Mouse (Mus musculus) adrenal gland, adult 8-10 months (tissue): Measurements from ENCODE around the gene Gm19668. TPM values are rescaled to one million over a fixed set of nuclear protein-coding genes. Genes with fewer than 3 reads are reported as not detected.
"Not testable (repeated sequence)": the region's sequence is repeated elsewhere in the genome, so short reads cannot be mapped to it uniquely, and the experiment has no call there.

Experiments used
- DNase-seq: peaks from one replicate; pipeline ENCODE4 v3.0.0; 2022
- total RNA-seq, 4 experiments: library from RNA; stranded (reverse); gene quantifications; 2 replicates each; pipeline ENCODE4 v1.2.4; 2022

Gene Gm19668
- total RNA-seq = not detected

DNA sequence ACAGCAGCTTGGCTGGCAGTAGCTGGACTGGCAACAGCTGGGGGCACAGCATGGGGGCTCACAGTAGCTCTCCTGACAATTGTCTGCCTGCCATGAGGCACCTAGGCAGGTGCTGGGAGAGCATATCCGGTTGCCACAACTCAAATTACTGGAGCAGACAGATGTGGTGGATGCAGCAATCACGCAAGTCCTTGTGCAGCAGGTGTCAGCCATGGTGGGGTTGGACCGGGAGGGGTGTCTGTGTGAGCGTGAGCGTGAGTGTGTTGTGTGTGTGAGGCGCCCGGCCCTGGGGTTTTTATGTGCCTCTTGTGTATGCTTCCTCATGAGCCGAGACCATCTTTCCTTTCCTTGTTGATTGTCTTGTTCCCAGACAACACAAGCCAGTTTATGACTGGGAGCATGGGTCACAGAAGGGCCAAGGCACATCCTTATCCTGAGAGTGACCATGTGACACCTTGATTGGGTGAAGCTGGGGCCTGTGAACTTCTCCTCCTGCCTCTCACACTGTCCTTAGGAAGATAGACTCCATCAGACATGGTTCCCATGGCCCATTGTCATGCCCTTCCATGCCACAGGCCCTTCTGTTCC is at the start of gene Gm19668:
Gene Gm19668 (minus strand): TSS at position 213 of the 588 bp plus-strand sequence.
- no peak for DNase-seq

GRCm38 (mm10) chr10:77847538-77847937 is 48.6 kb upstream of the Gm19668 start:
- no peak for DNase-seq

- no peak for DNase-seq
These were observed 48.0 kb upstream of the Gm19668 start for GRCm38 (mm10) chr10:77846961-77847360.

GRCm38 (mm10) chr10:77846503-77846902 is 47.6 kb upstream of the Gm19668 start, which contains the start of gene Gm36176:
Gene Gm36176, plus strand, starts transcription at chr10:77846803.
- DNase-seq = no peak

DNA sequence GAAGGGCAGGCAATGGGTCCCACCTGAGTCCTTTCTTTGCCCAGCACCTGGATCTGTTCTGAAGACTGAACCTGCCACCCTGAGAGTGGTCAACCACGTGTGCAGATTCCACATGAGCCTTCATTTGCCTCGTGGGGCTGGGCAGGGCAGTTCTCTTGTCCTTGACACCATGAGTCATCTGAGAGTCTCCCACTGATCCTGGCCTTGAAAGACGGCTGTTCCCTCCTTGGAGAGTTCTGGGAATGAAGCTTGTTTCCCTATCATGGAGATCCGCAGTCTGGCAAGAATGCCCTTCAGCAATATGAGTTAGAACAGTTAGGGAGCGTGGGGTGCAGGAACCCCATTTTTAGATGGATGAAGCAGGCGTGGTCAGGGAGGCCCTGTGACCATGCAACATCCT is 40.1 kb upstream of the Gm19668 start:
- peak; percentile 30 for DNase-seq

- DNase-seq = no peak
These were observed 36.7 kb upstream of the Gm19668 start, which contains the start of gene Krtap10-10 for GRCm38 (mm10) chr10:77835647-77836046. Gene Krtap10-10, plus strand, starts transcription at chr10:77835947.

- DNase-seq = no peak
These were observed 28.0 kb upstream of the Gm19668 start, which contains the start of gene Krtap10-4 for GRCm38 (mm10) chr10:77826951-77827350. Gene Krtap10-4, minus strand, starts transcription at chr10:77827095.

DNA sequence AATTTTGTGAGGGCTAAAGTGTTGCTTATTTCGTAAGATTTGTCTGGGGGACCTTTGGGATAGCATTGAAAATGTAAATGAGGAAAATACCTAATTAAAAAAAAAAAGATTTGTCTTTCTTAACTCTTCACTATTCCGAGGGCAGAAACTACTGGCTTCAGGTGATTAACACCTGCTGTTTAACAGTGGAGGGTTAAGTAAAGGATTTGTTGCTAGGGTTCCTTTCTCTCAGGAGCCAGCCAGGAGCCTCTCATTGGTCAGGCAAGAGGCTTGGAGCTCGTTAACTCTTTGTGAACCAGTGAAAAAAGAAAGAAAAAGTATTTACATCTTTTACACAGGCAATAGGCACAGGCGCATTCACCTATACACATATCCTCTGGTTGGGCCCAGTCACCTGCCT is 20.3 kb upstream of the Gm19668 start:
- DNase-seq = no peak

- DNase-seq = no peak
These were observed 19.6 kb upstream of the Gm19668 start for GRCm38 (mm10) chr10:77818523-77818922.

DNA sequence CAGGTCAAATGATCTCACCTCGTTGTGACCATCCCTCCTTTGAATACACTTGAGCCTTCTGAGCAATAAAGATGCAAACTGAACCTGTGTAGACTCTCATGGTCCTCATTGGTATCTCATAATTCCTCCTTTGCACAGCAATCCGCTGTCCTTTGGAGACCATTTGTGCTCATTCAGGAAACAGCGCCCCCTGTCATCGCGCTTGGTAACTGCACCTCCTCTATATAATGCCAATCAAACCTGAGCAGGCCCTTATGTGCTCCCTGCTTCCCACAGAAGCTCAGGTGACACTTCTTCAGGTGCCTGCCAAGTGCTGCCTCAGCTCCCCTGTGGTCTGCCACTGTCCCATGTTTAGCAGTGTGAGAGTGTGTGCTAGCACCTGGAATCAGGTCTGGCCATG is 16.6 kb upstream of the Gm19668 start:
- DNase-seq = no peak

DNA sequence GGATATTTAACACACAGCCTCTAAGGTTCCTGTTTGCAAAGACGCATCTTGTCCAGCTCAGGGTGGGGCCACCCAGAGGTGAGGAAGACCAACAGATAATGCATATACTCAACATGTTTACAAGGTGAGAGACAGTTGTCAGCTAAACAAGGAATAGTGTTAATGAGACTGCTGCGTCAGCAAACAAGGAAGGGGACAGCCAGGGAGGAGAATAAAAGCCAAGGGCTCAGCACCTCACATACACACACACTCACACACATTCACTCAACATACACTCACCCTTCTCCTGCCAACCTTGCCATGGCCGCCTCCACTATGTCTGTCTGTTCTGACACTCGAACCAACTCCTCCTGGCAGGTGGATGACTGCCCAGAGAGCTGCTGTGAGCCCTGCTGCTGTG is 15.4 kb upstream of the Gm19668 start, which contains the start of gene Gm2696:
Gene Gm2696 (plus strand): TSS at position 301 of the 400 bp plus-strand sequence.
- DNase-seq = no peak

GRCm38 (mm10) chr10:77811743-77812142 is 12.8 kb upstream of the Gm19668 start, which contains the start of gene Gm9507:
Gene Gm9507, minus strand, starts transcription at chr10:77811843.
- DNase-seq = no peak

DNA sequence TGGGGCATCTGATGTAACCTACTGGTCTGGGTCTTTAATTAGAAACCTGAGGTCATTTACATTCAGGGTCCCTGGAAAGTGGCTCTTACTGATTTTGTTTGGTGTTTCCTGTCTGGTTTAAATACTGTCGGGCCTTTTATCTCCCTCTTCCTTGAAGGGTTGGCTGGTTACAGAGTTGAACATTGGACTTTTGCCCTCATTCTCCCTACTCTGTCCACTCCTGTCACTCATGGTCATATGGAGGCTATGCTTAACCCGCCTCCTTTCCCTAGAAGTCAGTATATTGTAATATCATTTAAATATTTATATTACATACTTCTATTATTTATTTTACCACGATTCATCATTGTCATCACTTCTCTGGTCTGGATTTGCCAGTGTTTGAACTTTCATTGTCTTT is 5.2 kb upstream of the Gm19668 start:
- DNase-seq = no peak

GRCm38 (mm10) chr10:77798164-77798920 is 591 bp downstream of the Gm19668 start:
- DNase-seq = not testable (repeated sequence)

GRCm38 (mm10) chr10:77797677-77798076 is 1.3 kb downstream of the Gm19668 start:
- no peak for DNase-seq

DNA sequence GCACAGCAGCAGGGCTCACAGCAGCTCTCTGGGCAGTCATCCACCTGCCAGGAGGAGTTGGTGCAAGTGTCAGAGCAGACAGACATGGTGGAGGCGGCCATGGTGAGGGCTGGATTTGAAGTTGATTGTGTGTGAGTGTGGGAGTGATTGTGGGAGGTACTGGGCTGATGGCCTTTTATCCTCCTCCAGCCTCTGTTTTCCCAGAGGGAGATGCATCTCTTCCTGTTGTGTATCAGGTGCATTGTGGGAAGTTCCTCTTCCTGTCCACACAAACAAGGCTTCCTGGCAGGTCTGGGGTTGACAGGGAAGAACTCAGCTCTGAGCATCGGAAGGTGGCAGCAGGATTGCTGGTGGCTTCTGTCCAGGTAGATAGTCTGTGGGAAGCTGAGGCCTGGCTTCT is 4.0 kb downstream of the Gm19668 start, which contains the start of gene Gm9639:
Gene Gm9639 (minus strand): TSS at position 101 of the 400 bp plus-strand sequence.
- DNase-seq = no peak

DNA sequence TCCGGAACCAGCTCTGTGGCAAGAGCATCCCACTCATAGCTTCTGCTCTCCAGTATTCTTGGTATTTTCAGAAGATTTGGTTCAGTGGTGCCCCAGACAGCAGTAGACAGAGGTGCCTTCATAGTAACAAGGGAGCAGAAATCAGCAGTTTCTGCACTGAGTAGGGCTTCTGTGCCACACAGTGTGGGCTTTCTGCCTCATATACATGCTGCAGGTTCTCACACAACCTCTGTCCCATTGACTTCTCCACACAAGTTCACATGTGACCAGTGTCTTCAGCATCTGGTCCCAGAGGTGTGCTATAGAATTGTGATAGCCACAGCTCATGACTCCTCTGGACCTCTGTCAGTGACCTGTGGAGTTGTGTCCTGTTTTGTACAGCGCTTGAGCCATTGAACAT is 10.3 kb downstream of the Gm19668 start:
- DNase-seq = no peak

GRCm38 (mm10) chr10:77787876-77788275 is 11.1 kb downstream of the Gm19668 start, which contains the start of gene Gm7137:
Gene Gm7137, minus strand, starts transcription at chr10:77788200.
- not testable (repeated sequence) for DNase-seq

- DNase-seq = not testable (repeated sequence)
These were observed 15.5 kb downstream of the Gm19668 start for GRCm38 (mm10) chr10:77783396-77783795.

GRCm38 (mm10) chr10:77782442-77782841 is 16.5 kb downstream of the Gm19668 start, which contains the start of gene Gm3250:
Gene Gm3250, minus strand, starts transcription at chr10:77782542.
- not testable (repeated sequence) for DNase-seq

DNA sequence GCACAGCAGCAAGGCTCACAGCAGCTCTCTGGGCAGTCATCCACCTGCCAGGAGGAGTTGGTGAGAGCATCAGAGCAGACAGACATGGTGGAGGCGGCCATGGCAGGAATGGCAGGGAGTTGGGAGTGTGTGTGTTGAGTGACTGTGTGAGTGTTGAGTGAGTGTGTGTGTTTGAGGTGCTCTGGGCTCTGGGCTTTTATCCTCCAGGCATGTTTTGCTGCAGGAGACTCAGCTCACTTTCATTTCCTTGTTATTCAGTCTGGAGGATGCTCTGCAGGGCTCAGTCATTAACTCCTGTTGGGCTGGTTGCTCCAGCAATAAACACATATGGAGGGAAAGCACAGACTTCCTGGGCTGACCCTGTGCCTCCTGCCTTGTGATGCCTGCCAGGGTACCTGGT is 22.1 kb downstream of the Gm19668 start, which contains the start of gene Gm7138:
Gene Gm7138 (minus strand): TSS at position 101 of the 400 bp plus-strand sequence.
- DNase-seq = not testable (repeated sequence)

DNA sequence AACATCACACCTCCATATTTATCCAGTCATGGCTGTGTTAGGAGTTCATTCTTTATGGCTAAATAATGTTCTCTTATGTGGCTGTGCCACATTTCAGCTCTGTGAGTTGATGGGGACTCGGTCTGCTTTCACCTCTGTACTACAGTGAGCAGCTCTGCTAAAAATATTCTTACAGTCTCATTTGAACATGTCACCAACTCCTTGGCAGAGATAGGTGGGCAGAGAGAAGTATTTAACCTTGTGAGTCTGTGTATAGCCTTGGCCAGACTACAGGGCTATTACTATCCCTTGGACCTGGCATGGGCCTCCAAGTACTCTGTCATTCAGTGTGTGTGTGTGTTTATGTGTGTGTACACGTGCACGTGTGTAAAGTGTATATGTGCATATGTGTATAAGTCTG is 26.8 kb downstream of the Gm19668 start:
- not testable (repeated sequence) for DNase-seq

DNA sequence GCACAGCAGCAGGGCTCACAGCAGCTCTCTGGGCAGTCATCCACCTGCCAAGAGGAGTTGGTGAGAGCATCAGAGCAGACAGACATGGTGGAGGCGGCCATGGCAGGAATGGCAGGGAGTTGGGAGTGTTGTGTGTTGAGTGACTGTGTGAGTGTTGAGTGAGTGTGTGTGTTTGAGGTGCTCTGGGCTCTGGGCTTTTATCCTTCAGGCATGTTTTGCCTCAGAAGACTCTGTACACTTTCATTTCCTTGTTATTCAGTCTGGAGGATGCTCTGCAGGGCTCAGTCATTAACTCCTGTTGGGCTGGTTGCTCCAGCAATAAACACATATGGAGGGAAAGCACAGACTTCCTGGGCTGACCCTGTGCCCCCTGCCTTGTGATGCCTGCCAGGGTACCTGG is 27.7 kb downstream of the Gm19668 start, which contains the start of gene Gm3238:
Gene Gm3238 (minus strand): TSS at position 101 of the 400 bp plus-strand sequence.
- DNase-seq = not testable (repeated sequence)
